Mouse (Mus musculus): ENCODE data around the gene Ankrd17. TPM values are rescaled to one million over a fixed set of nuclear protein-coding genes. Genes with fewer than 3 reads are reported as not detected.

Gene Ankrd17
- polyA plus RNA-seq, 1 experiment from 2014 or later = 25.4 TPM

- H3K27ac ChIP-seq = no peak overlapping the region
These were observed 183.6 kb downstream of the Ankrd17 start for GRCm38 (mm10) chr5:90182782-90183181.

GRCm38 (mm10) chr5:90179094-90179493 lies 187.3 kb downstream of the Ankrd17 start:
- Histone ChIP-seq H3K4me1 (no peaks in the 10 kb centered on the region), H3K36me3 (no peaks in the 10 kb centered on the region), H3K9me3 (replicated peaks) (no peaks in the 10 kb centered on the region), H3K27me3 (ENCODE audit: low read depth, poor library complexity, severe bottlenecking) (no peaks in the 10 kb centered on the region), H3K4me3 (no peak overlapping the region), H3K27ac (no peak overlapping the region)
- WGBS = 91% methylated on average over 5 of the region's 5 CpGs
- no peak for DNase-seq (ENCODE audit: low spot score)

More at GRCm38 (mm10) chr5:90182782-90183181, 183.6 kb downstream of the Ankrd17 start:
- Histone ChIP-seq H3K27me3 (ENCODE audit: low read depth, poor library complexity, severe bottlenecking) (no peaks in the 10 kb centered on the region), H3K9me3 (replicated peaks) (no peaks in the 10 kb centered on the region), H3K4me1 (no peaks in the 10 kb centered on the region), H3K36me3 (no peaks in the 10 kb centered on the region), H3K4me3 (no peak overlapping the region)
- no peak for DNase-seq (ENCODE audit: low spot score)
- WGBS = 72% methylated on average over 5 of the region's 5 CpGs

- Histone ChIP-seq H3K9me3 (replicated peaks) (no peaks in the 10 kb centered on the region), H3K27ac (no peak overlapping the region), H3K4me1 (no peaks in the 10 kb centered on the region), H3K27me3 (ENCODE audit: low read depth, poor library complexity, severe bottlenecking) (no peaks in the 10 kb centered on the region), H3K4me3 (no peak overlapping the region), H3K36me3 (no peaks in the 10 kb centered on the region)
- 94% methylated on average over 1 of the region's 1 CpGs for WGBS
- DNase-seq (ENCODE audit: low spot score) = no peak
These were observed 188.3 kb downstream of the Ankrd17 start for GRCm38 (mm10) chr5:90178116-90178515.

Other genes with a start within 250 kb of the Ankrd17 start
- gene Cox18, start 142.6 kb downstream of the Ankrd17 start, polyA plus RNA-seq (2016; fragmentation: Nextera tagmentation; extraction: Ambion mirVana) = 36.3 and 41.4 TPM in 2 replicates
- 5.0 and 5.7 TPM in 2 replicates for gene Gm9958, start 627 bp upstream of the Ankrd17 start, polyA plus RNA-seq (2016; fragmentation: Nextera tagmentation; extraction: Ambion mirVana)
- 0.14 TPM in 1 of 2 replicates, not detected in the other for gene Alb, start 94.3 kb upstream of the Ankrd17 start, polyA plus RNA-seq (2016; fragmentation: Nextera tagmentation; extraction: Ambion mirVana)
- gene Afp, start 124.2 kb upstream of the Ankrd17 start, polyA plus RNA-seq (2016; fragmentation: Nextera tagmentation; extraction: Ambion mirVana) = 0.79 and 2.2 TPM in 2 replicates
- gene Afm, start 152.4 kb upstream of the Ankrd17 start, polyA plus RNA-seq (2016; fragmentation: Nextera tagmentation; extraction: Ambion mirVana) = not detected in 2 replicates
- not detected in 2 replicates for gene 5830473C10Rik, start 194.5 kb upstream of the Ankrd17 start, polyA plus RNA-seq (2016; fragmentation: Nextera tagmentation; extraction: Ambion mirVana)